Mouse (Mus musculus) liver, embryonic 14.5 days (tissue): ENCODE data around the gene Pygo2. TPM values are rescaled to one million over a fixed set of nuclear protein-coding genes. Genes with fewer than 3 reads are reported as not detected.

Experiments
- ATAC-seq: fragments of 200-750 bp; cut with Nextera tagmentation; 2 replicates; pipeline ENCODE4 v1.8.0; 2017; ENCODE audit warnings: moderate number of reproducible peaks, mild to moderate bottlenecking, moderate library complexity; ENCODE audit not compliant: insufficient read depth
- DNase-seq, 3 experiments: peaks; one replicate each; pipeline ENCODE4 v3.0.0-alpha.2; 2012 to 2013; ENCODE audit warnings: low read depth in 3 of 3, low spot score in 3 of 3
- H3K27ac ChIP-seq: fragments of 300-500 bp; sonication (generic); 2 replicates; pipeline ENCODE4 v1.5.1; 2014; ENCODE audit warnings: moderate library complexity, mild to moderate bottlenecking, control low read depth, inconsistent platforms
- H3K27me3 ChIP-seq: fragments of 300-500 bp; sonication (generic); 2 replicates; pipeline ENCODE4 v1.6.1; 2014; ENCODE audit warnings: mild to moderate bottlenecking, low read length, moderate library complexity; ENCODE audit not compliant: control insufficient read depth, insufficient read depth
- H3K36me3 ChIP-seq: fragments of 300-500 bp; sonication (generic); replicated peaks from 2 replicates; pipeline ENCODE4 v1.6.1; 2014; ENCODE audit warnings: low read depth; ENCODE audit not compliant: control insufficient read depth, insufficient read depth
- H3K4me1 ChIP-seq, 2 experiments: fragments of 200-500 bp in 1 of 2; fragments of 300-500 bp in 1 of 2; sonication (generic) in 1 of 2; replicated peaks; 2 replicates each; pipeline ENCODE4 v1.6.1; 2012 to 2014; ENCODE audit warnings: antibody characterized with exemption in 1 of 2, inconsistent platforms in 1 of 2, low read length in 1 of 2; ENCODE audit not compliant: control insufficient read depth in 2 of 2, insufficient read depth in 2 of 2
- H3K4me2 ChIP-seq: fragments of 300-500 bp; sonication (generic); 2 replicates; pipeline ENCODE4 v1.6.1; 2014; ENCODE audit warnings: low read depth, mild to moderate bottlenecking, control low read depth, moderate library complexity
- H3K4me3 ChIP-seq, 2 experiments: fragments of 200-500 bp in 1 of 2; fragments of 300-500 bp in 1 of 2; sonication (generic) in 1 of 2; 2 replicates each; pipeline ENCODE4 v1.5.1; 2012 to 2014; ENCODE audit warnings: low read depth in 2 of 2, low read length in 2 of 2, mild to moderate bottlenecking in 2 of 2, control low read depth in 1 of 2, inconsistent platforms in 1 of 2, moderate library complexity in 1 of 2; ENCODE audit not compliant: insufficient read depth in 1 of 2
- H3K9ac ChIP-seq: fragments of 300-500 bp; sonication (generic); replicated peaks from 2 replicates; pipeline ENCODE4 v1.6.1; 2014; ENCODE audit warnings: mild to moderate bottlenecking, control low read depth, moderate library complexity
- H3K9me3 ChIP-seq: fragments of 300-500 bp; sonication (generic); 2 replicates; pipeline ENCODE4 v1.6.1; 2016; ENCODE audit warnings: low read length, mixed read lengths; ENCODE audit not compliant: control insufficient read depth
- CTCF ChIP-seq: IDR thresholded peaks from 2 replicates; pipeline ENCODE4 v1.5.1; 2016; ENCODE audit warnings: antibody characterized with exemption, low read depth, control low read depth
- EP300 ChIP-seq: IDR thresholded peaks from 2 replicates; pipeline ENCODE4 v1.6.1; 2016; ENCODE audit warnings: antibody characterized with exemption, low read depth
- WGBS: fragments of 180-500 bp; shearing (Covaris S2); extraction: QIAGEN DNeasy Blood & Tissue Kit; methylation state at CpG from one replicate; pipeline ENCODE4 v1.1.7; 2014; ENCODE audit not compliant: insufficient replicate concordance; 5-methylcytosine and 5-hydroxymethylcytosine counted together
- polyA plus RNA-seq, 2 experiments: library from polyadenylated mRNA; depleted of rRNA in 1 of 2; stranded (reverse) in 1 of 2; unstranded in 1 of 2; fragments of >200 nt; fragmentation: Nextera tagmentation in 1 of 2; extraction: Ambion mirVana in 1 of 2; gene quantifications; 2 replicates each; pipeline versions ENCODE4 v1.2.1 to v1.2.3; 2012 to 2014

Gene Pygo2
- polyA plus RNA-seq, 2 experiments, result 8.4 to 15.2 TPM

GRCm38 (mm10) chr3:89388901-89389740 lies 40.9 kb upstream of the Pygo2 start:
- DNase-seq (no peak), ATAC-seq (no peak)
- 24% methylated on average over 6 of the region's 6 CpGs for WGBS
- TF ChIP-seq CTCF, result no peak
- TF ChIP-seq EP300, result no peak
- H3K9ac ChIP-seq, result no peak overlapping the region
- no peaks in the 10 kb centered on the region for H3K9me3 ChIP-seq
- no peak overlapping the region for H3K4me2 ChIP-seq
- no peak overlapping the region for H3K4me3 ChIP-seq
- no peak overlapping the region for H3K27ac ChIP-seq
- H3K27me3 ChIP-seq, result peaks cover 17% of the 10 kb centered on the region
- H3K36me3 ChIP-seq, result no peaks in the 10 kb centered on the region
- H3K4me1 ChIP-seq, result peaks cover 2 to 14% of the 10 kb centered on the region in 2 experiments; a peak in 2 of 4 replicates

DNA sequence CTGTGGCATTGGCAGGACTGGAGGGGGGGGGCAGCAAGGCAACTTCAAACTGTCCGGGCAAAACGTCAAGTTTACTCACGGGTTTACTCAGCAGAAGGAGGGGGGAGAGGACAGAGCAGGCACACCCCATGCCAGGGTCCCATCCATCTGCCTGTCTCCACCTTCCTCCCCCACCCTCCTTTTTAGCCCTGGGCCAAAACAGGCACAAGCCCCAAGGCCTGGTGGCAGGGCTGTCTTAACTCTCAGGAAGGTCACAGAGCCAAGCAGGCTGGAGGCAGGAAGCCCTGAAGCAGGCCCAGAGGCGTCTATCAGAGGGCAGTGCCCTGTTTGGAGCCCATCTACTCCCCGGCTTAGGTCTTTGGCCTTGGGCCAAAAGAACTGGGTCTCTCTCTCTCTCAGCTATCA lies 39.9 kb upstream of the Pygo2 start:
- WGBS, result 55% methylated on average over 5 of the region's 5 CpGs
- Histone ChIP-seq H3K9ac (no peak overlapping the region), H3K27me3 (peaks cover 19% of the 10 kb centered on the region), H3K36me3 (no peaks in the 10 kb centered on the region), H3K4me2 (0 out of 2 replicates have a peak overlapping the region, but pooled peaks have one; percentile 7), H3K27ac (no peak overlapping the region), H3K9me3 (no peaks in the 10 kb centered on the region), H3K4me1 (peaks cover 4 to 16% of the 10 kb centered on the region in 2 experiments), H3K4me3 (no peak overlapping the region)
- TF ChIP-seq CTCF, result no peak
- TF ChIP-seq EP300, result no peak
- ATAC-seq (no peak), DNase-seq (no peak)

DNA sequence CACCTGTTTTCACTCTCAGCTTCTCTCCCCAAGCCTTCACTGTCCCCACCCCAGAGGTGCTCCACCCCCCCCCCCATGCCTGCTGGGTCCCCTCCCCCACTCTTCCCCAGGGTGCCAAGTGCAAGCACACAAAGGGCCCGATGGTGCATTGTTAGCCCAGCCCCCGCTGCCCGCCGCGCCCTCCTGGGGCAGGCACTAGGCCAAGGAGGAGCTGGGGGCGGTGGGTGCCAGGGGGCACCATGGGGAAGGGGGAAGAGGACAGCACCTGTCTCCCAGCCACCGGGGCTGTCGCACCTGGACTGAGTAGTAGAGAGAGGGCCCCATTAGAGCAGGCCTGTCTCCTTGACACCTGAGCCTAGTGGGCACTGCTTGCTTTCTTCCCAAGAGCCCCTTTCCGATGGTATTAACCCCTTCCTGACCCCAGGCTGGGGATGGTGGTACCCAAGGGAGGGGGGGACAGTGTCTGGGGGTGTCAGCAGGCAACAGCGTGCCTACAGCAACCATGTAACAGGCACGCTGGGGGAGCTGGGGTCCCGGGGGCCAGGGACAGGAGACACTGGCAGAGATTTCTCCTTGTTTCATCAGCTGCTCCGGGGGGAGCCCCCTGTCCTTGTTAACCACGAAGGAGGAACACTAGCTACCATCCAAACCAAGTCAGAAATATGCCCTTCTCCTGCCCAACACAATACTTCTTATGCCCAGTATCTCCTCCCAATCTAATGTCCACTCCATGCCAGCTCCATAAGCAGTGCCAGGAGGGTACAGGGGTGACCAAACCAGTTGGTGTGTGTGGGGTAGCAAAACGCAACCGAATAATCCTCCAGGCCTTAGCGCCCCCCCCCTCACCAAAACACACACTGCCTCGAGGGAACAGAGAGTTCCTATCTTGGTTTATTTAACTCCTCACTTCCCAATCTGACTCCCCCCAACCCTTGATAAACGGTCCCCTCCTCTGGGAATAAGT lies 39.0 kb upstream of the Pygo2 start:
- DNase-seq, result no peak
- H3K4me3 ChIP-seq, result peak overlapping the region; percentile 35 to 61
- H3K4me2 ChIP-seq, result peak overlapping the region; percentile 98
- TF ChIP-seq CTCF, result no peak
- no peak for TF ChIP-seq EP300
- no peaks in the 10 kb centered on the region for H3K9me3 ChIP-seq
- H3K27ac ChIP-seq, result no peak overlapping the region
- H3K36me3 ChIP-seq, result no peaks in the 10 kb centered on the region
- 23% methylated on average over 19 of the region's 19 CpGs for WGBS
- peaks cover 20% of the 10 kb centered on the region for H3K27me3 ChIP-seq
- no peak for ATAC-seq
- peaks cover 9 to 22% of the 10 kb centered on the region in 2 experiments for H3K4me1 ChIP-seq
- H3K9ac ChIP-seq, result no peak overlapping the region

GRCm38 (mm10) chr3:89391663-89392511 lies 38.1 kb upstream of the Pygo2 start:
- Histone ChIP-seq H3K27ac (no peak overlapping the region), H3K36me3 (no peaks in the 10 kb centered on the region), H3K4me3 (peak overlapping the region; percentile 60 to 61), H3K27me3 (peaks cover 20% of the 10 kb centered on the region), H3K4me1 (peaks cover 9 to 27% of the 10 kb centered on the region in 2 experiments), H3K9me3 (no peaks in the 10 kb centered on the region), H3K4me2 (peak overlapping the region; percentile 98), H3K9ac (peak overlapping the region; percentile 25)
- DNase-seq (no peak), ATAC-seq (no peak)
- no peak for TF ChIP-seq CTCF
- TF ChIP-seq EP300, result no peak
- WGBS, result 1% methylated on average over 56 of the region's 56 CpGs
